Mouse (Mus musculus) cerebellum, adult 9-11 months (tissue): ENCODE results near the gene Spns2.
"Not testable (repeated sequence)": the region's sequence is repeated elsewhere in the genome, so short reads cannot be mapped to it uniquely, and the experiment has no call there.

Source experiments
- DNase-seq: peaks from one replicate; pipeline ENCODE4 v3.0.0; 2022

Gene Spns2

GRCm38 (mm10) chr11:72434963-72435693, 54.6 kb downstream of the Spns2 start, which contains the start of gene Ggt6:
Gene Ggt6, plus strand, starts transcription at chr11:72435526.
- no peak for DNase-seq

- DNase-seq: not testable (repeated sequence)
These were observed 59.2 kb downstream of the Spns2 start for GRCm38 (mm10) chr11:72430311-72431068.

GRCm38 (mm10) chr11:72429288-72429690, 60.4 kb downstream of the Spns2 start:
- peak; percentile 66 for DNase-seq

GRCm38 (mm10) chr11:72428694-72429093, 61.0 kb downstream of the Spns2 start:
- peak; percentile 58 for DNase-seq

- no peak for DNase-seq
These were observed 62.8 kb downstream of the Spns2 start for GRCm38 (mm10) chr11:72426884-72427283.

GRCm38 (mm10) chr11:72425201-72425600, 64.5 kb downstream of the Spns2 start:
- no peak for DNase-seq

- DNase-seq: no peak
These were observed 66.0 kb downstream of the Spns2 start for GRCm38 (mm10) chr11:72423686-72424085.

- no peak for DNase-seq
These were observed 68.0 kb downstream of the Spns2 start for GRCm38 (mm10) chr11:72421518-72422278.

- DNase-seq: no peak
These were observed 69.1 kb downstream of the Spns2 start for GRCm38 (mm10) chr11:72420460-72421122.

GRCm38 (mm10) chr11:72419006-72419405, 70.7 kb downstream of the Spns2 start:
- DNase-seq: no peak

GRCm38 (mm10) chr11:72418227-72418626, 71.5 kb downstream of the Spns2 start:
- no peak for DNase-seq

GRCm38 (mm10) chr11:72417376-72417775, 72.3 kb downstream of the Spns2 start:
- no peak for DNase-seq

GRCm38 (mm10) chr11:72416666-72417065, 73.0 kb downstream of the Spns2 start:
- no peak for DNase-seq

- DNase-seq: no peak
These were observed 74.5 kb downstream of the Spns2 start for GRCm38 (mm10) chr11:72415155-72415554.

GRCm38 (mm10) chr11:72413601-72414190, 76.0 kb downstream of the Spns2 start:
- DNase-seq: no peak

GRCm38 (mm10) chr11:72413016-72413415, 76.7 kb downstream of the Spns2 start:
- no peak for DNase-seq

- DNase-seq: no peak
These were observed 77.8 kb downstream of the Spns2 start for GRCm38 (mm10) chr11:72411945-72412344.

GRCm38 (mm10) chr11:72411093-72411921, 78.4 kb downstream of the Spns2 start, which contains the start of gene Smtnl2:
Gene Smtnl2, minus strand, starts transcription at chr11:72411713.
- DNase-seq: no peak

- no peak for DNase-seq
These were observed 79.1 kb downstream of the Spns2 start for GRCm38 (mm10) chr11:72410521-72411092.

- no peak for DNase-seq
These were observed 79.9 kb downstream of the Spns2 start for GRCm38 (mm10) chr11:72409649-72410385.
